Mouse (Mus musculus) hematopoietic multipotent progenitor cell, adult 10-12 weeks (in vitro differentiated cells): ENCODE measurements around the gene Cnbp. TPM values are rescaled to one million over a fixed set of nuclear protein-coding genes. Genes with fewer than 3 reads are reported as not detected.

Source experiments
- polyA plus RNA-seq: library from polyadenylated mRNA; stranded (reverse); fragments of >175 nt; gene quantifications from 2 replicates; pipeline ENCODE4 v1.2.3, GENCODE M21; 2012; ENCODE audit warnings: low replicate concordance

The Cnbp gene
- 54.5 and 74.0 TPM in 2 replicates for polyA plus RNA-seq

DNA sequence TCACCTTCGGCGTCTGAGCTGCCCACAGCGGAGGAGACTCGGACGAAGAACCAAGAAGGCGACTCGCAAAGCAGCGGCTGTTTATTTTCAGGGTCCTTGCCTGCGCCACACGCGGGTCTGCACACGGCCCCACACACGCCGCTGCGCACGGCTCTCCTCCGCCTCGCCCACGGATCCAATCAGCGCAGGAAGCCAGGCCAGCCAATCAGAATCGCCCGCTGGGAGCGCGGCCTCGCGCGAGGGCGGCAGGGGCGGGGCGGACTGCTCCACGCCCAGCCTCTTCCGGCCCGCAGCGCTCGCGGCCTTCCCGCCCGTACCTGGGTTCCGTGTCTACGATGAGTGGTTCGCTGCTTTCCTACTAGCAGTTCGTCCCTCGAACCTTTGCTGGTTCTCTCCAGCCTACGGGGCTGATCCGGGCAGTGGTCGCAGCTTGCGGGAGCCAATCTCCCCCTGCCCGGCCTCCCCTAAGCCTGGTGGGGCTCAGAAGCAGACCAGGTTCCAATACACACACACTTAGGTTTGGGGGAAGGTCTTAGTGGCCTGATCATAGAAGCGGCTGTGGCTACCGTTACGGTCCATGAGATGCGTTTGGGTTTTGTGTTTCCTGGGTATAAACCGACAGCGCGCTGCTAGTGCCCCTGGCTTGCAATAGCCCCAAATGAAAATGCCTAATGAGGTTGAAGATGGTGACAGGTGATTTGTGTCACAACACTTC, at the start of gene Cnbp:
Gene Cnbp (minus strand): TSS at position 207 of the 715 bp plus-strand sequence.

GRCm38 (mm10) chr6:87887594-87888233, 36.8 kb upstream of the Cnbp start, which contains the start of gene Copg1:
Copg1 (plus strand) TSS chr6:87887814.

GRCm38 (mm10) chr6:87838551-87839197, 12.2 kb downstream of the Cnbp start, which contains the start of gene Isy1:
Isy1 (minus strand) TSS chr6:87838798.

DNA sequence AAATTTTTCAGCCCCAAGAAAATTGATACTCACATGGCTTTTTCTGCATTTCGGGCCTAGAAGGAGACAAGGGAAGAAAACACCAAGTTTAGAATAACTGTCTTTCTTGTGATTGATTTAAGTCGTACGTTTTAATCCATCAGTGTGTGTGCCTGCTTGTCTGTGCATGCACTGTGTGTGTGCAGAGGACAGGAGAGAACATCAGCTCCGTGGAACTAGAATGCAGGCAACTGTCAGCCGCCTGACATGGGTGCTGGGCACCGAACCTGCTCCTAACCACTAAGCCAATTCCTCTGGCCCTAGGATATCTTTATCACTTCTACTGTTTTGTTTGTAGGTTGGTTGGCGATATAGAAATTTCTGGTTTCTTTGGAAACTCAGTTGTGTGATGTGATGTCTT, 15.2 kb downstream of the Cnbp start, which contains the start of gene Gm45140:
Gene Gm45140 (minus strand): TSS at position 101 of the 400 bp plus-strand sequence.

GRCm38 (mm10) chr6:87811675-87812338, 39.1 kb downstream of the Cnbp start, which contains the start of gene Rab43:
Rab43 (minus strand) TSS chr6:87812164.

Other genes starting within 250 kb of the Cnbp start
- gene Aplf, start 178.9 kb downstream of the Cnbp start, polyA plus RNA-seq: 2.3 and 4.7 TPM in 2 replicates
- 0.16 and 0.86 TPM in 2 replicates for gene Efcc1, start 120.2 kb downstream of the Cnbp start, polyA plus RNA-seq
- gene Gp9, start 73.0 kb downstream of the Cnbp start, polyA plus RNA-seq: 5.7 and 14.0 TPM in 2 replicates
- 49.2 and 155 TPM in 2 replicates for gene Rab43, start 38.9 kb downstream of the Cnbp start, polyA plus RNA-seq
- 2.7 and 24.2 TPM in 2 replicates for gene Gm45140, start 15.3 kb downstream of the Cnbp start, polyA plus RNA-seq
- 41.7 and 45.7 TPM in 2 replicates for gene Isy1, start 12.3 kb downstream of the Cnbp start, polyA plus RNA-seq
- gene Copg1, start 36.7 kb upstream of the Cnbp start, polyA plus RNA-seq: 13.3 and 35.5 TPM in 2 replicates
- gene Hmces, start 62.8 kb upstream of the Cnbp start, polyA plus RNA-seq: 18.1 and 31.6 TPM in 2 replicates
- gene H1fx, start 130.5 kb upstream of the Cnbp start, polyA plus RNA-seq: 5.4 and 9.3 TPM in 2 replicates
- 83.4 and 138 TPM in 2 replicates for gene Rab7, start 194.2 kb upstream of the Cnbp start, polyA plus RNA-seq
- gene Rpn1, start 233.4 kb upstream of the Cnbp start, polyA plus RNA-seq: 23.7 and 33.8 TPM in 2 replicates